Mouse (Mus musculus) cerebellum, adult 11-12 months (tissue): ENCODE data around the gene Zdhhc9.

Experiments used
- DNase-seq: peaks from one replicate; pipeline ENCODE4 v3.0.0; 2022

Zdhhc9 gene

DNA sequence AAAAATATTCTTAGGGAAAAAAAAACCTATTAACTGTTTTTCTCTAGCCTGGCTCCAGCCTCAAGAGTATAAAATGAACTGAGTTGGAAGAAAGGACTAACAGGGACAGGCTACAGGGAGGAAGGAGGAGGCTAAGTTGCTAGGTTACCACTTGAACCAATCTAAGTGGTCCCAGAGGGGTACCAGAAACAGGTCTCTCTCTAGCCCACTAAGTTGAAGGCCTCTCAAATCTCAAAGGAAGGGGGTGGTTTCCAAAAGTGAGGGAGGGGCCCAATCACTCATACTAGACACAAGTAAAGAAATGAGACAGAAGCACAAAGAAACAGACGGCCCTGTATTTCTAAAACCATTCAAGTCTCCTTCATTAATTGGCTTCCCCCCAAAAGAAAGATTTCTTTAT is 38.8 kb downstream of the Zdhhc9 start:
- DNase-seq: no peak

GRCm38 (mm10) chrX:48158229-48158919 is 50.3 kb downstream of the Zdhhc9 start:
- no peak for DNase-seq

DNA sequence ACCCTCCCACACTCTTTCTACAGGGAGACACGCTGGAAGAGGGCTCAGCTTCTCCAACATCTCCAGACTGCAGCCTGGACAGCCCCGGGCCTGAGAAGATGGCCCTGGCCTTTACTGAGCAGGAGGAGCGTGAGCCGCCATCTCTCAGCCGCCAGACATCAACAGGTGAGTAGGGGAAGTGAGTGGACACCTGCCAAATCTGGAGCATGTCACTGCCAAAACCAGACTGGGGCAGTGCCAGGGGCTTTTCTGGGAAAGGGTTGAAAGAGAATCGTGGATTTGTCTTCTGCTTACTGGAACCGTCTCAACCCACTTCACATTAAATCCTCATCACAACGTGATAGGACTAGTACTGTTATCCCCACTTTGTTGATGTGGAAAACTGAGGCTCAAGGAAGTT is 51.3 kb downstream of the Zdhhc9 start:
- no peak for DNase-seq

- DNase-seq: no peak
Observed at GRCm38 (mm10) chrX:48155489-48155888, 53.2 kb downstream of the Zdhhc9 start.

GRCm38 (mm10) chrX:48153949-48154348 is 54.7 kb downstream of the Zdhhc9 start:
- no peak for DNase-seq

- DNase-seq: no peak
Observed at GRCm38 (mm10) chrX:48153414-48153813, 55.3 kb downstream of the Zdhhc9 start.

DNA sequence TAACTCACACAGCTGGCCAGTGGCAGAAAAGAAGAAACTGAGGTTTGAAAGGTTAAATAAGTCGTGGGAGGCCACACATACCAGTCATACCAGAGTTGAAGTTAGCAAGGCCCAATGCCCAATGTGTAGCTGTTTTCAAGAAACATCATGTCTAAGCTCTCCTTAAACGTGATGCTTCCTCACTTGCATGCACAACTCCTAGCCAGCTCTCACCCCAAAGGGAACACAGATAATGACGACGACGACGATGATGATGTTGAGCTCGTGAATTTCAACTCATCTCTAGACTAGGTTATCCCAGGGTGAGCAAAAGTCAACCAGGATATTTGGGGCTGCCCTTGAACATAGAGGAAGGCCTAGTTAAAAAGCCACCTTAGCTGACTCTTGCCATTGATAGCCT is 56.6 kb downstream of the Zdhhc9 start:
- DNase-seq: no peak

DNA sequence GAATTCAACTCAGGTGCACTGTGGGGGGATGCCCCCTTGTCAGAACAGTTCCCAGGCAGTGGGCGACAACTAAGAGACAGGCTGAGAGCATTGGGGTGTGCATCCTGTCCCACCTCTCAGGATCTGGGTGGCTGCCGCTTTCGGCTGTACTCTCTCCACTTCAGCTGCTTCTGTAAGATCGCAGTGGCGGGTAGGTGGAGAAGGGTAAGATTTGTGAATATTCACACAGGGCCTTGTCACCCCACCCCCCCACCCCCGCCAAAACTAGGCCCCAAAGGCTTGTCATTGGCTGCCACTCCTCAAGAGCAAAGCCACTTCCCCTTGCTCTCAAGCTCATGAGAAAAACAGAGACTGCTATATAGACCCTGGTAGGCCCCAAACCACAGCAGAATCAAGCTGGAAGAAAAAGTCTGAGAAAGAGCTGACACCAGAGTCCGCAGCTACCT is 60.9 kb downstream of the Zdhhc9 start:
- DNase-seq: no peak

GRCm38 (mm10) chrX:48147226-48147625 is 61.5 kb downstream of the Zdhhc9 start:
- DNase-seq: no peak

- no peak for DNase-seq
Observed at GRCm38 (mm10) chrX:48146262-48146661, 62.4 kb downstream of the Zdhhc9 start, which contains the start of gene Sash3. Gene Sash3, plus strand, starts transcription at chrX:48146436.

DNA sequence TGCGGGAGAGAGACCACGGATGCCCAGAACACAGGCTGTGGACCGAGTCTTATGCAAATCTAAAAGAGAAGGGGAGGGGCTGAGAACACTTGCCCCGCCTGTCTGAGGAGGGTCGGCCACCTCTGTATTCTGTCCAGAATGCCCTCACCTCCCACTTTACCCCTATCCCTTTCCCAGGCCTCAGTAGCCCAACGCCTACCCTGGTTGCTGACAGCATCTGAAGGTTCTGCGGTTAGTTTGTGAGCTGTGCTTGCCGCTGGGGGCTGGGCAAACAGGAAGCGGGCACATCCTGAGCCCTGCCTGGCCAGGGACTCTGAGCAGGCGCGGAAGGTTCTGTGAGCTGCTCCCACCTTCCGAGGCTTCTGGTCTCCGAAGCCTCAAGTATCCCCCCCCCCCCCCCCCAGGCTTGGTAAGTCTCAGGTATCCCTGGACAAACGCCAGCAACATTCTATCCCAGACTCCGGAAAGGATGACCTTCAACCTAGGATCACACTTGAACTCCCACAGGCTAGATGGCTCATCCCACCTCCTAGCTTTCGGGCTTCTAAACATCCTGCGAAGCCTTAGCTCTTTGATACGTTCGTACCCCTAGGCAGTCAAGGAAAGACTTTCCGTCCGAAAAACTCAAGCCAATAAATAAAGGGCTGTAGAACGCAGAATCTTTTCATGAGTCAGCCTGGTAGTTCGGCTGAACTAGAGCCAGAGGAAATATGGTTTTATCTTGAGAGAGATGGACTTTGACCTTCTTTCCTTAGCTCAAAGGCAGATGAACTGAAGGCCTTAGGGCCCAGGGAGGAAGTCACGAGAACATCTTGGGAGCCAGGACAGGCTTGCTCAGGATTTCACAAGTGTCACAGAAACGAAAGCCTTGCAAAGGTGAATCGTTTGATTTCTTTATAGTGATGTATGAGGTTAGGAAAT is 65.0 kb downstream of the Zdhhc9 start:
- no peak for DNase-seq

DNA sequence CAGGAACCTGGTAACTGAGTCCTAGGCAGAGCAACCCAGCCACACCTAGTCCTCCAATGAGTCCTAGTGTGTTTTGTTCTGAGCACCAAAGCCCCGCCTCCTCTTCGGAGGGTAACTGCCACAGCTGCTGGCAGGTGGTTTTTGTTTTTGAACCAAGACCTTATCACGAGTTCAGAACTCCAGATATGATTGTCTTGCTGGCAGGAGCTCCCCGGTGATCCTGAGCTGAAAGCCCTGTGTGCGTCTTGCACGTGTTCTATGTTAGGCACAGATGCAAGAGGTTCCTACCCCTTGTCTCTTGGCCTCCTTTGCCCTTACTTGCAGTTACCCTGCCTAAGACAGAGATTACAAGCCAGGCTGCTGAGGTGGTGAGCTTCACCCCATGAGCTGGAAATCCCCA is 67.2 kb downstream of the Zdhhc9 start:
- no peak for DNase-seq

DNA sequence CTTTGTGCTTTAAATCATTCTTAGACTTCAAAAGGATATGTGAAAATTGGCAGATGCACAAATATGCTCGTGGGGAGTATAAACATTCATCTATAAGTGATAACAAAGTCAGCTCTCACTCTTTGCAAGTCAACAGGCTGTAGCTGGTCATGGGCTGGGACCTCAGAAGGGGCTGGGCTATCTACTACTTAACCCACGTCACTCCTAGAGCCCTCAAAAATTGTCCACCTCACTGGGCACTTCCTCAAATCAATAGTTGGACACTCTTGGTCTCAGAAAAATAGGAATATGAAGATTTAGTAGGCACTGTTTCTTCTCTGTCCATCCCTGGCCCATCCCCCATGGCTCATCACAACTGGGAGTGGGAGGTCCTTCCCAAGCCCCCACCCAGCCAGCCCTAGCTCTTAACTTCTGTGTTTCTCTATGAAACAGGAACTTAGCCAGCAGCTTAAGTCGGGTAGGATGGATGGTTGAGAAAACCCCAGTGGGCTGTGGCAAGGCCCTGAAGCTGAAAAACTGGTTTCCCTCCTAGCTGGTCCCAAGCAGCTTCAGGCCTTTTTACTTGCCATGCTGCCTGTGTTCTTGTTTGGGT is 68.3 kb downstream of the Zdhhc9 start:
- DNase-seq: no peak

- DNase-seq: no peak
Observed at GRCm38 (mm10) chrX:48139368-48140285, 69.1 kb downstream of the Zdhhc9 start.

DNA sequence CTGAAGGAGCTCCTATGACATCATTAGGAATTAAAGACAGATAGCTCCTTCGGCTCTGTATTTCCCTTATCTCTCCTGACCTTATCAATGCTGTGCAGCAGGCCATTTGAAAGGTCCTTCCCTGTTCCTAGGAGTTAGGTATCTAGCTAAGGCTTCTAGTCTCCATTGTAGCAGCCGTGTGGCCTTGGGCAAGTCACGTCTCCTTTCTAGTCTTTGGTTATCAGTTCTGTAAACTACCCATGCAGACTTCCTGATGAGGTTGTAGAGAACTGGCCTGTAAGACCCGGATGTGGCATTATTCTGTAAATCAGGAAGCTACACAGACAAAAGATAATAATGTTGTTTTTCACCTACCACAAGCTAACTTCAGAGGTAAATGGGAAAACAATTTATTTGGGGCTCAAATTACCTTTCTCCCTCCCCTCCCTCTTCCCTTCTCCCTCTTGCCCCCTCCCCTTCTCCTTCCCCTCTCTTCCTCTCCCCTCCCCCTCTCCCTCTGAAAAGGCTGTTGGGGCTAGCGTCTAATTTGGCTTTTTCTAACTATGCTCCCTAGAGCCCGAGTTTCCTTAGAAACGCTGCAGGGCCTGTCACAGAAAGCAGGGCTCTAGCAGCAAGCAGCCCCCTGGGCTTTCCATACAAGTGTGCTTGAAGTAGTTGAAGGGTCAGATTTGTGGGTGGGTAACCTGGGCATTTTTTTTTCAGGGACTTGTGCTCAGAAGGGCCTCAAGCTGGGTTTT is 70.0 kb downstream of the Zdhhc9 start:
- DNase-seq: no peak

DNA sequence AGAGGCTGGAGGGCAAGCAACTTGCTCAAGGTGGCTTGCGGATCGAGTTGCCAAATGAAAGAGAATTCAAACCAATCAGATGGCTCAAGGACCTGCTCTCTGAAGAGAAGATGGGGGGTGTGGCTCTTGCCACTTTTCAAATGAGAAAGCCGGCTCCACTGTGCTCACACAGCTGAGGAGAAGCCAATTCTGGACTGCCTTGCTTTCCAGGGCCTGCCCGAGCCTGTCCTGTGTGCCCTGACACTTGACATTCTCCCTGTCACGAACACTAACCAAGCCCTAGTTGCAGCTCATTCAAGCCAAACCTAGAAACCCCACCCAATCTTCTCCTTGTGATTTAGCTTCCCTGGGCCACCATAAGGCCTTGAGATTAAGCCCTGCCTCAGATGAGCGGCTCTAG is 70.7 kb downstream of the Zdhhc9 start:
- DNase-seq: no peak

GRCm38 (mm10) chrX:48136935-48137334 is 71.7 kb downstream of the Zdhhc9 start:
- no peak for DNase-seq

DNA sequence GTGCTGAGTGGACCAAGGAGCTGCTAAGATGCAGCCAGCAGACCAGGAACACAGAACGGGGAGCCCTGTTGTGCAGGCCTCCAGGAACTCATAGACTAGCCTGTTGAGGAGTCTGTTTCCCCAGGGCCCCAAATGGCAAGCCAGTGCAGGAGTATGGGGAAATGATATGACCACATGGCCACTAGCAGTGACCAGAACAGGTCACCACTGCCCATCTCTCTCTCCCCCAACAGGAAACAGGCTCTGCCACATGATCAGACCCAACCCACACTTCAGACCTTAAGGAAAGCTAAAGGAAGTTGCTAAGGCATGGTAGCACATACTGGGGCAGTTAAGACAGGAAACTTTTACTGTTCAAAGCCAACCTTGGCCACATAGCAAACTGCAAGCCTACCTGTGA is 79.5 kb downstream of the Zdhhc9 start:
- no peak for DNase-seq

DNA sequence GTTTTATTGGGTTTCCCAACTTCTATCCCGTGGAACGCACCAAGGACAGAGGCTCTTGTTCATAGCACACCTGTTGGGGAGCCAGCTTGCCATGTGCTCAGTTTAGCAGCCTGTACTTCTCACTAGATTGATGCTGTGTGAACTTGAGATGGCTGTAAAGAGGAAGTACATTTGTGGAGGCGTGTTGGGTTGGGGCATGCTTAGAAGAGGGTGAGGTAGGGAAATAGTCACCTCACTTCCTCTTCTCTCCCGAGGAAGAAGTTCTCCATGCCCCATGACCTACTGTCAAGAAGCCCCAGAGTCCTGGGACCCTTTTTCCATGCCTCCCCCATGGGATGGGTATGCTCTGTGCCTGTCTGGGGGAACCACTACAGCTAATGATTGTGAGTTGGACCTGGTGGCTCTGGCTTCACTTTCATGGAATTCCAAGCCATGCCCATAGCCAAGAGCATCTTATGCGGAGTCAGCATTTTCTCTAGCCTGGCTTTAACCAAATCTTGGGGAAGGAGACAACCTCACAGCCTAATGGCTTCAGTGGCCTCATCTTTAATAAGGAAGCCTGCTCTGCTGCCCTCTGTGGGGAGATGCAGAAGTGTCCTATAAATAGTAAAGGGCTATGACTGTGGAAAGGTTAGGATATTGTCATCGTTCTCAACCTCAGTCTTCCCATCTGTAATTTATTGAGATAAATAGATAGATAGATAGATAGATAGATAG is 81.0 kb downstream of the Zdhhc9 start:
- no peak for DNase-seq

DNA sequence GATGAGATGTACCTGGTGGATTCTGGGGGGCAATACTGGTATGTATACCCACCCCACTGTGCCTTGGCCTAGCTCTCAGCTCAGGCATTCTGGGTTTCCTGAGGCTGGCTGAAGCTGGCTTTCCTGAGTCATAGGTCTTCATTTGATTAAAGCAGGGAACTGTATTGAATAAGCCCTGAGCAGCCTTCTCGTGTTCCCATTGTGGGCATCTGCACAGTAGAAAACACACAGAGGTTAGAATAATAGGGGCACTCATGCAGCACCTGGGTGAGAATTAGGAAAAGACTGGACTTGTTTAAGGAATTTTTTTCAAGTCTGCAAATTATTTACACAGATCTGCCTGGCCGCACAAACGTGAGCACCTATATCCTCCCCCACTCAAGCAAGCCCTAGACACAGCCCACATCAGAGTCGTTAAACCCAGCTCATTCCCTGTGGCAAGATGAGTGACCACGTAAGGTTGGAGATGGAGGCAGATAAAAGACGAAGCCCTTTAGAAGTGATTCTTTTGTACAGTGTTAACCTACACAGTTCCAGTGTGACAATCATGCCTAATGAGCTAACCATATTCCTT is 81.7 kb downstream of the Zdhhc9 start:
- no peak for DNase-seq
